Mouse (Mus musculus) brain, embryonic 14.5 days (tissue): ENCODE results near the gene Fez2.
A peak's percentile ranks its signal among the peaks of the same experiment; 100 is the strongest.

Experiments used
- CTCF ChIP-seq: fragments of 200-500 bp; IDR thresholded peaks from 2 replicates; pipeline ENCODE4 v1.5.1; 2012; ENCODE audit warnings: inconsistent platforms, mild to moderate bottlenecking, moderate library complexity, borderline replicate concordance; ENCODE audit not compliant: insufficient read depth, insufficient read length; ENCODE audit errors: extremely low read depth
- POLR2A ChIP-seq: fragments of 200-500 bp; IDR thresholded peaks from 2 replicates; pipeline ENCODE4 v1.6.1; 2012; ENCODE audit warnings: mild to moderate bottlenecking, inconsistent platforms, borderline replicate concordance; ENCODE audit not compliant: poor library complexity, insufficient read depth, insufficient read length, severe bottlenecking; ENCODE audit errors: extremely low read depth

DNA sequence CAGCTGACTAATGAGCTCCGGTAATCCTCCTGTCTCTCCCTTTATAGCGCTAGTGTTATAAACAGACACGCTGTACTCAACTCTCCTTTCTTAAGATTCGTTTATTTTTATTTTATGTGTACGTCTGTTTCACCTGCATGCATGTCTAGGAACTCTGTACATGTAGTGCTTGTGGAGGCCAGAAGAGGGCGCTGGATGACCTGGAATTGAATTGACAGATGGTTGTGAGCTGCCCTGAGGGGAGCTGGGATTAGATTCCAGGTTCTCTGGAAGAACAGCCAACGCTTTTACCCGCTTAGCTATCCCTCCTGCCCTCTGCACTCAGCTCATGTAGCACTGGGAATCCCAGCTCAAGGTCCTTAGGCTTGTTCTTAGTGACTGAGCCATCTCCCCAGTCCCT, 42.2 kb upstream of the Fez2 start:
- no peak for TF ChIP-seq POLR2A
- TF ChIP-seq CTCF, result peak; percentile 28; the same call in 1 of the 2 replicates
